17 mouse cellular contexts compared by ENCODE assay signal in the genomic region with DNA sequence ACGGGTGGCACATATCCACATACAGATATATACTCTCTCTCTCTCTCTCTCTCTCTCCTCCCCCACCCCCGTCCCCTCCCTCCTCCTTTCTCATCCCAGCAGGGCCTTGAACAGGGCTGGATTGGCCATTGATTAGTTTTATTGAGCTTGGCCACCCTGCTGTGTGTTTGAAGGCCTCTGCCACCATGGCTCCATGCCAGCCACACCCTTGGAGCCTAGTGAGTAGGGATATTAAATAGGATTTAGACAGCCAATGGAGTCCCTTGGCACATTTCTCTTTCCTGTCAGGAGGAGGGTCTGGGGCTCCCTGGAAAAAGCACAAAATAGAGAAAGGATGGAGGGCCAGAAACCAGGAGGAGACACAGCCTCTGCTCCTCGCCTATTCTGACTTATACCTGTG. TPM values are rescaled to one million over a fixed set of nuclear protein-coding genes. Genes with fewer than 3 reads are reported as not detected.
DNase-seq lines count a peak whose midpoint lies in the region; ATAC-seq and TF ChIP-seq lines count a peak whose summit lies in the region.
"Had no signal": no experiment of that assay in that cellular context is flagged by ENCODE, and none has a peak within 500 bp of the region (broad histone marks: within the 10 kb centered on the region; RNA-seq: fewer than 3 reads in every experiment).

No protein-coding gene starts in this region.

- ATAC-seq in midbrain, embryonic 13.5 days, result 0 out of 2 replicates have a peak, but pooled peaks have one; percentile 1
- no peak for ATAC-seq in midbrain, postnatal 0 days (ENCODE audit: low FRiP score)
- peak; percentile 4; the same call in 1 of the 2 replicates for ATAC-seq in hindbrain, embryonic 13.5 days (ENCODE audit: low FRiP score)
- peak; percentile 33; the same call in 1 of the 2 replicates for ATAC-seq in neural tube, embryonic 13.5 days (ENCODE audit: low read depth)

- TF ChIP-seq CTCF in midbrain, postnatal 0 days (IDR thresholded peaks at IDR 0.05), result no peak

- intact Hi-C loops in left cerebral cortex, postnatal 10 days (cut with DNase I), result no loop called here

- H3K36me3 ChIP-seq in midbrain, embryonic 13.5 days, result no peaks in the 10 kb centered on the region
- H3K36me3 ChIP-seq in midbrain, postnatal 0 days (ENCODE audit: insufficient read depth, low read length), result no peaks in the 10 kb centered on the region
- H3K36me3 ChIP-seq in hindbrain, embryonic 13.5 days, result 0 out of 2 replicates have a peak, but pooled peaks cover 5% of the 10 kb centered on the region
- H3K36me3 ChIP-seq in neural tube, embryonic 13.5 days, result no peaks in the 10 kb centered on the region

- WGBS in midbrain, embryonic 13.5 days, result 46% methylated on average over 3 of the region's 3 CpGs
- WGBS in midbrain, postnatal 0 days, result 37% methylated on average over 3 of the region's 3 CpGs
- 38% methylated on average over 3 of the region's 3 CpGs for WGBS in hindbrain, embryonic 13.5 days
- 22% methylated on average over 3 of the region's 3 CpGs for WGBS in neural tube, embryonic 13.5 days

- no peaks in the 10 kb centered on the region for H3K9me3 ChIP-seq in midbrain, embryonic 13.5 days
- no peaks in the 10 kb centered on the region for H3K9me3 ChIP-seq in midbrain, postnatal 0 days (ENCODE audit: low read length)
- H3K9me3 ChIP-seq in hindbrain, embryonic 13.5 days, result no peaks in the 10 kb centered on the region
- no peaks in the 10 kb centered on the region for H3K9me3 ChIP-seq in neural tube, embryonic 13.5 days

- H3K9ac ChIP-seq in midbrain, embryonic 13.5 days (replicated peaks), result no peak overlapping the region
- no peak overlapping the region for H3K9ac ChIP-seq in midbrain, postnatal 0 days (replicated peaks; ENCODE audit: low read length, poor library complexity, severe bottlenecking)
- no peak overlapping the region for H3K9ac ChIP-seq in hindbrain, embryonic 13.5 days
- no peak overlapping the region for H3K9ac ChIP-seq in neural tube, embryonic 13.5 days

- H3K27me3 ChIP-seq in midbrain, embryonic 13.5 days, result no peaks in the 10 kb centered on the region
- H3K27me3 ChIP-seq in midbrain, postnatal 0 days (ENCODE audit: insufficient read depth, low read length), result no peaks in the 10 kb centered on the region
- no peaks in the 10 kb centered on the region for H3K27me3 ChIP-seq in hindbrain, embryonic 13.5 days
- H3K27me3 ChIP-seq in neural tube, embryonic 13.5 days, result no peaks in the 10 kb centered on the region

- H3K27ac ChIP-seq in midbrain, embryonic 13.5 days, result peak overlapping the region; percentile 54
- no peak overlapping the region for H3K27ac ChIP-seq in midbrain, postnatal 0 days (ENCODE audit: low read depth, low read length)
- H3K27ac ChIP-seq in hindbrain, embryonic 13.5 days, result peak overlapping the region; percentile 25
- peak overlapping the region; percentile 49 for H3K27ac ChIP-seq in neural tube, embryonic 13.5 days (replicated peaks)
- H3K27ac ChIP-seq: gastrocnemius, adult 2 months; left cerebral cortex, adult 2 months; macrophage had no signal

- no peak overlapping the region for H3K4me3 ChIP-seq in midbrain, embryonic 13.5 days (replicated peaks)
- no peak overlapping the region for H3K4me3 ChIP-seq in midbrain, postnatal 0 days (ENCODE audit: low read depth, low read length)
- H3K4me3 ChIP-seq in hindbrain, embryonic 13.5 days, result no peak overlapping the region
- no peak overlapping the region for H3K4me3 ChIP-seq in neural tube, embryonic 13.5 days
- H3K4me3 ChIP-seq: gastrocnemius, adult 2 months; left cerebral cortex, adult 2 months had no signal

- peak; percentile 49 to 68 for DNase-seq in cerebellum, postnatal 10 days
- DNase-seq in cerebellum, adult 9-11 months, result no peak
- no peak for DNase-seq in midbrain, postnatal 0 days (ENCODE audit: low spot score)
- DNase-seq in kidney, adult 8-10 months, result no peak
- no peak for DNase-seq in left cerebral cortex, postnatal 10 days (ENCODE audit: extremely low spot score in 1 of 2, low spot score in 2 of 2)
- DNase-seq: adrenal gland, adult 8-10 months; cerebellum, adult 9-10 months; gastrocnemius, adult 2 months; heart, postnatal 10 days; kidney, adult 18-20 months; spleen, adult 18-20 months; thymus, postnatal 25 days had no signal

- no peak overlapping the region for H3K4me2 ChIP-seq in midbrain, embryonic 13.5 days (replicated peaks)
- no peak overlapping the region for H3K4me2 ChIP-seq in midbrain, postnatal 0 days (ENCODE audit: low read depth, low read length, poor library complexity, severe bottlenecking)
- H3K4me2 ChIP-seq in hindbrain, embryonic 13.5 days, result no peak overlapping the region
- H3K4me2 ChIP-seq in neural tube, embryonic 13.5 days, result no peak overlapping the region

- H3K4me1 ChIP-seq in midbrain, embryonic 13.5 days (replicated peaks), result peaks cover 68% of the 10 kb centered on the region
- peaks cover 14% of the 10 kb centered on the region for H3K4me1 ChIP-seq in midbrain, postnatal 0 days (ENCODE audit: insufficient read depth, low read length)
- peaks cover 80% of the 10 kb centered on the region for H3K4me1 ChIP-seq in hindbrain, embryonic 13.5 days (replicated peaks)
- peaks cover 77% of the 10 kb centered on the region for H3K4me1 ChIP-seq in neural tube, embryonic 13.5 days (replicated peaks)

RNA-seq across cellular contexts. Expression of a gene that starts 44.9 kb away (rescaled TPM):
- 5.1 and 5.3 TPM in 2 replicates for polyA plus RNA-seq in midbrain, embryonic 13.5 days (2015; fragmentation: Nextera tagmentation; extraction: Ambion mirVana)
- total RNA-seq in midbrain, postnatal 0 days (2014; rRNA removed), result 45.0 and 61.2 TPM in 2 replicates
- polyA plus RNA-seq in midbrain, postnatal 0 days (2015; fragmentation: Nextera tagmentation; extraction: Ambion mirVana), result 5.8 and 5.9 TPM in 2 replicates
- polyA plus RNA-seq in hindbrain, embryonic 13.5 days (2015; fragmentation: Nextera tagmentation; extraction: Ambion mirVana), result 5.6 and 6.4 TPM in 2 replicates
- 5.9 and 6.0 TPM in 2 replicates for polyA plus RNA-seq in neural tube, embryonic 13.5 days (2015; fragmentation: Nextera tagmentation; extraction: Ambion mirVana)
- total RNA-seq in left cerebral cortex, postnatal 10 days (2021), result 10 to 100 TPM; 73.3 to 73.8 TPM

Comparison
In these comparisons a context has a peak if more than half of its experiments do, and no peak if none do; other contexts are left out.
1. DNase-seq: peak in cerebellum, postnatal 10 days (2 of 2); none in cerebellum, adult 9-11 months (single experiment), midbrain, postnatal 0 days (single experiment), kidney, adult 8-10 months (0 of 2) and left cerebral cortex, postnatal 10 days (0 of 2).